Mouse (Mus musculus) liver, embryonic 16.5 days (tissue): ENCODE measurements around the gene Macrod2. TPM values are rescaled to one million over a fixed set of nuclear protein-coding genes. Genes with fewer than 3 reads are reported as not detected.

Experiments
- ATAC-seq: fragments of 200-750 bp; cut with Nextera tagmentation; 2 replicates; pipeline ENCODE4 v1.8.0; 2017; ENCODE audit warnings: low read depth, mild to moderate bottlenecking, moderate number of reproducible peaks, moderate library complexity
- H3K27ac ChIP-seq: fragments of 300-500 bp; sonication (generic); 2 replicates; pipeline ENCODE4 v1.5.1; 2014; ENCODE audit warnings: mild to moderate bottlenecking, low read length
- H3K27me3 ChIP-seq: fragments of 300-500 bp; sonication (generic); 2 replicates; pipeline ENCODE4 v1.6.1; 2014; ENCODE audit warnings: low read depth, low read length, mixed read lengths; ENCODE audit not compliant: control insufficient read depth, insufficient read depth
- H3K36me3 ChIP-seq: fragments of 300-500 bp; sonication (generic); 2 replicates; pipeline ENCODE4 v1.6.1; 2014; ENCODE audit warnings: mild to moderate bottlenecking; ENCODE audit not compliant: control insufficient read depth, insufficient read depth
- H3K4me1 ChIP-seq: fragments of 300-500 bp; sonication (generic); 2 replicates; pipeline ENCODE4 v1.6.1; 2014; ENCODE audit warnings: low read depth, low read length, mixed read lengths; ENCODE audit not compliant: control insufficient read depth
- H3K4me2 ChIP-seq: fragments of 300-500 bp; sonication (generic); 2 replicates; pipeline ENCODE4 v1.6.1; 2014; ENCODE audit warnings: low read depth, low read length, mixed read lengths
- H3K4me3 ChIP-seq: fragments of 300-500 bp; sonication (generic); 2 replicates; pipeline ENCODE4 v1.5.1; 2014; ENCODE audit warnings: low read depth, mild to moderate bottlenecking, low read length
- H3K9ac ChIP-seq: fragments of 300-500 bp; sonication (generic); 2 replicates; pipeline ENCODE4 v1.6.1; 2014; ENCODE audit warnings: low read depth, low read length
- H3K9me3 ChIP-seq: fragments of 300-500 bp; sonication (generic); replicated peaks from 2 replicates; pipeline ENCODE4 v1.6.1; 2016; ENCODE audit warnings: low read length; ENCODE audit not compliant: control insufficient read depth
- WGBS: fragments of 180-500 bp; shearing (Covaris S2); extraction: QIAGEN DNeasy Blood & Tissue Kit; methylation state at CpG from one replicate; pipeline ENCODE4 v1.1.7; 2014; ENCODE audit not compliant: insufficient replicate concordance; 5-methylcytosine and 5-hydroxymethylcytosine counted together
- polyA plus RNA-seq: library from polyadenylated mRNA; unstranded; fragments of >200 nt; fragmentation: Nextera tagmentation; extraction: Ambion mirVana; gene quantifications from 2 replicates; pipeline ENCODE4 v1.2.1, GENCODE M21; 2015

Gene Macrod2
- polyA plus RNA-seq, 1 experiment from 2014 or later, result 5.5 TPM

GRCm38 (mm10) chr2:140911463-140911862 lies 516.4 kb downstream of the Macrod2 start:
- H3K27ac ChIP-seq, result no peak overlapping the region
- H3K27me3 ChIP-seq, result no peaks in the 10 kb centered on the region
- H3K9ac ChIP-seq, result no peak overlapping the region
- ATAC-seq, result no peak
- no peak overlapping the region for H3K4me2 ChIP-seq
- WGBS, result 50% methylated on average over 6 of the region's 6 CpGs
- no peaks in the 10 kb centered on the region for H3K36me3 ChIP-seq
- H3K4me3 ChIP-seq, result no peak overlapping the region
- H3K9me3 ChIP-seq, result no peaks in the 10 kb centered on the region
- H3K4me1 ChIP-seq, result no peaks in the 10 kb centered on the region

- ATAC-seq, result no peak
- Histone ChIP-seq H3K9me3 (no peaks in the 10 kb centered on the region), H3K4me1 (no peaks in the 10 kb centered on the region), H3K4me2 (no peak overlapping the region), H3K9ac (no peak overlapping the region), H3K4me3 (no peak overlapping the region), H3K27ac (no peak overlapping the region), H3K27me3 (no peaks in the 10 kb centered on the region), H3K36me3 (no peaks in the 10 kb centered on the region)
- 54% methylated on average over 1 of the region's 1 CpGs for WGBS
These were observed 517.1 kb downstream of the Macrod2 start for GRCm38 (mm10) chr2:140912179-140912578.

- Histone ChIP-seq H3K27me3 (no peaks in the 10 kb centered on the region), H3K36me3 (no peaks in the 10 kb centered on the region), H3K9me3 (no peaks in the 10 kb centered on the region), H3K4me1 (no peaks in the 10 kb centered on the region), H3K4me2 (no peak overlapping the region), H3K4me3 (no peak overlapping the region), H3K9ac (no peak overlapping the region), H3K27ac (no peak overlapping the region)
- no peak for ATAC-seq
- 67% methylated on average over 2 of the region's 2 CpGs for WGBS
These were observed 517.8 kb downstream of the Macrod2 start for GRCm38 (mm10) chr2:140912931-140913330.

- ATAC-seq, result no peak
- Histone ChIP-seq H3K4me3 (no peak overlapping the region), H3K36me3 (no peaks in the 10 kb centered on the region), H3K4me2 (no peak overlapping the region), H3K4me1 (no peaks in the 10 kb centered on the region), H3K27me3 (no peaks in the 10 kb centered on the region), H3K9ac (no peak overlapping the region), H3K27ac (no peak overlapping the region), H3K9me3 (no peaks in the 10 kb centered on the region)
- WGBS, result 57% methylated on average over 7 of the region's 7 CpGs
These were observed 518.7 kb downstream of the Macrod2 start for GRCm38 (mm10) chr2:140913679-140914412.

- ATAC-seq, result no peak
- Histone ChIP-seq H3K4me2 (no peak overlapping the region), H3K9ac (no peak overlapping the region), H3K4me3 (no peak overlapping the region), H3K27me3 (no peaks in the 10 kb centered on the region), H3K36me3 (no peaks in the 10 kb centered on the region), H3K4me1 (no peaks in the 10 kb centered on the region), H3K27ac (no peak overlapping the region), H3K9me3 (no peaks in the 10 kb centered on the region)
These were observed 531.8 kb downstream of the Macrod2 start for GRCm38 (mm10) chr2:140926922-140927321.

GRCm38 (mm10) chr2:140934483-140934882 lies 539.4 kb downstream of the Macrod2 start:
- no peaks in the 10 kb centered on the region for H3K27me3 ChIP-seq
- no peaks in the 10 kb centered on the region for H3K36me3 ChIP-seq
- no peak overlapping the region for H3K4me3 ChIP-seq
- H3K27ac ChIP-seq, result no peak overlapping the region
- H3K4me1 ChIP-seq, result no peaks in the 10 kb centered on the region
- H3K9ac ChIP-seq, result no peak overlapping the region
- 72% methylated on average over 1 of the region's 1 CpGs for WGBS
- no peaks in the 10 kb centered on the region for H3K9me3 ChIP-seq
- H3K4me2 ChIP-seq, result no peak overlapping the region
- no peak for ATAC-seq

GRCm38 (mm10) chr2:140949461-140949860 lies 554.4 kb downstream of the Macrod2 start:
- Histone ChIP-seq H3K9me3 (no peaks in the 10 kb centered on the region), H3K4me1 (no peaks in the 10 kb centered on the region), H3K36me3 (no peaks in the 10 kb centered on the region), H3K4me2 (no peak overlapping the region), H3K9ac (no peak overlapping the region), H3K4me3 (no peak overlapping the region), H3K27me3 (no peaks in the 10 kb centered on the region), H3K27ac (no peak overlapping the region)
- WGBS, result 64% methylated on average over 3 of the region's 3 CpGs
- ATAC-seq, result no peak

GRCm38 (mm10) chr2:140959246-140959645 lies 564.1 kb downstream of the Macrod2 start:
- H3K4me2 ChIP-seq, result no peak overlapping the region
- H3K27me3 ChIP-seq, result no peaks in the 10 kb centered on the region
- H3K36me3 ChIP-seq, result no peaks in the 10 kb centered on the region
- no peaks in the 10 kb centered on the region for H3K9me3 ChIP-seq
- no peak overlapping the region for H3K27ac ChIP-seq
- no peak for ATAC-seq
- H3K9ac ChIP-seq, result no peak overlapping the region
- 41% methylated on average over 2 of the region's 2 CpGs for WGBS
- H3K4me1 ChIP-seq, result no peaks in the 10 kb centered on the region
- no peak overlapping the region for H3K4me3 ChIP-seq

GRCm38 (mm10) chr2:140970181-140970580 lies 575.1 kb downstream of the Macrod2 start:
- H3K4me3 ChIP-seq, result no peak overlapping the region
- H3K4me1 ChIP-seq, result no peaks in the 10 kb centered on the region
- 59% methylated on average over 2 of the region's 2 CpGs for WGBS
- no peaks in the 10 kb centered on the region for H3K36me3 ChIP-seq
- ATAC-seq, result no peak
- no peaks in the 10 kb centered on the region for H3K9me3 ChIP-seq
- H3K27ac ChIP-seq, result no peak overlapping the region
- H3K4me2 ChIP-seq, result no peak overlapping the region
- H3K27me3 ChIP-seq, result no peaks in the 10 kb centered on the region
- H3K9ac ChIP-seq, result no peak overlapping the region
